Mouse (Mus musculus): ENCODE measurements around the gene Triap1. TPM values are rescaled to one million over a fixed set of nuclear protein-coding genes. Genes with fewer than 3 reads are reported as not detected.
A peak's percentile ranks its signal among the peaks of the same experiment; 100 is the strongest.
"Not testable (repeated sequence)": the region's sequence is repeated elsewhere in the genome, so short reads cannot be mapped to it uniquely, and the experiment has no call there.

Gene Triap1
- total RNA-seq (2015; ENCODE audit: low replicate concordance) (19.3 and 19.8 TPM in 2 replicates), total RNA-seq (2017; ENCODE audit: low replicate concordance) (3.2 and 8.5 TPM in 2 replicates)

DNA sequence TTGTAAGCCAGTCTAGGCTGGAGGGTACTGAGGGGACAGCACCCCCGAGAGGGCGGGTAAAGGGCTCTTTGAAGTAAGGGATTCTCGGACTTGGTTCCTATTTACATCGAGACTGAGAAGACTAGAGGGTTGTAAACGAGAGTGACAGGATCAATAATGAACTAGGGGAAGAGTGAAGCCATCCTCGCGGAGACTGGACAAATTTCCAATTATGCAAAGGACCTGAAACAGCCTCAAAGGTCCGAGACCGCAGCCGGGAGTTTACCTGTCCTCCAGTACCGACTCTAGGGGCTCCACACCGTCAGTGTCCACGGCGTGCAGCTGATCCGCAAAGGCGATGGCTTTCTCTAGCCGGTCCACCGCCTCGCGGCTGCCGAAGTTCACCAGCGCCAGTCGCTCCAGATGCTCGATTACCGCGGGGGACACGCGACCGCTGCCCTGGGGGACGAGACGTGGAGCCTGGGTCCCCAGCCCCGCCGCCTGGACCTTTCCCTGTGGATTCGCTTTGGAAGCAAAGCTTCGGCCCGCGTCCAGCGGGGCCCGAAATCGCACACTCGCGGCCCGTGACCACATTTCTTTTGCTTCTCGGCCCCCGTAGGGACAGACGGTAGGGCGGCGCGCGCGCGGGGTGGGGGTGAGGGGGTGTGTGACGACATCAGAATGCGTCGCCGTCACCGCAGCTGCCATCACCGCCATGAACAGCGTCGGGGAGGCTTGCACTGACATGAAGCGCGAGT, at the start of gene Triap1, which contains the start of gene Gatc:
TSS of gene Triap1 (plus strand) at position 649 of the 737 bp plus-strand sequence.
TSS of gene Gatc (minus strand) at position 602 of the 737 bp plus-strand sequence.
- peak; percentile 92 for ATAC-seq (replicated peaks; ENCODE audit: low FRiP score, poor library complexity, severe bottlenecking)

- no peak for ATAC-seq (replicated peaks; ENCODE audit: low FRiP score, poor library complexity, severe bottlenecking)
These were observed 46.9 kb upstream of the Triap1 start for GRCm38 (mm10) chr5:115294173-115294572.

DNA sequence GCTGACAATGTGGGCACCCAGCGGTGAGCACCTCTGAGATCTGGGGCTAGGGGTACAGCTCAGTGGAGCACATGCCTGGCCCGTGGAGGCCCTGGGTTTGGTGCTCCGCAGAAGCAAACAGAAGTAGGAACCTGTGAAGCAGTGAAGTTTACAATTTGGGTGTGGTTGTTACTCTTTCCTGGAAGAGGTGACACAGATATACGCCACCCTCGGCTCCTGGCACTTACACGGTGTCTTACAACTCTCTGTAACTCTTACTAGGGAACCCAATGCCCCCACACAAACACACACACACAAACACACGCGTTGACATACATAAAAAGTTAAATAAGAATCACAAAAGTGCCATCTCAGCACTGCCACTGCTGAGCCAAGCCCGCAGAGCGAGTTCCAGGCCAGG, 44.7 kb upstream of the Triap1 start:
- ATAC-seq (replicated peaks; ENCODE audit: low FRiP score, poor library complexity, severe bottlenecking) = no peak

DNA sequence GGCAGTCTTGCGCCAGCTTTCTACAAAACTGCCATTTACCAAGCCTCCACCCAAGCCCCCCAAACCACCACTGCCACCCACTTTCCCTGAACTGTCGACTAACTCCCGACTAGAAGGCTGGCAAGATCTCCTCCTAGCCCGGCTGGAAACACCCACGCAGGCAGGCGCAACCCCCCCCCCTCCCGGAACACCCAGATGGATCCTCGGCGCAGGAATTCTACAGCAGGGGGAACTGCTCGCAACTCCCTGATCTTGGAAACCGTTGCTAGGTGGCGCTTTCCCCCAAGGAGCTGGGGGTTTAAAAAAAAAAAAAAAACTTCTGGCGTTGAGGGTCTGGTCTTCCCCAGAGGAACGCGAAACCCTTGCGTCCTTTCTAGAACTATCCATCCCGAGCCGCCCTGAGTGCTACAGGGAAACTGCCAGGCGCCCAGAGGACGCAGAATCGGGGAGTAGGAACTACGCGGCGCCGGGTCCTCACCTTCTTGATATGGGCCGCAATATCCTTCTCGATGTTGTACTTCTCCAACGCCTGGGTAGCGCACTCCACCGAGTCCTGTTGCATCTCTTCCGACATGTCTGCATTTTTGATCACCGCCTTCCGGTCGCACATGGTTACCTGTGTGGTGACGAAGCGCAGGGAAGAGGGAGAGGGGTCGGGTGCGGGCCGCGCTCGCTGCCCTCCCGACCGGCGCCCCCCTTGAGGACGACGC, 40.8 kb upstream of the Triap1 start:
- ATAC-seq (replicated peaks; ENCODE audit: low FRiP score, poor library complexity, severe bottlenecking) = peak; percentile 26; the same call in 1 of the 2 replicates

GRCm38 (mm10) chr5:115300792-115301614, 40.0 kb upstream of the Triap1 start, which contains the start of gene Dynll1:
Dynll1 (minus strand) TSS chr5:115300999.
- peak; percentile 98 for ATAC-seq (replicated peaks; ENCODE audit: low FRiP score, poor library complexity, severe bottlenecking)

DNA sequence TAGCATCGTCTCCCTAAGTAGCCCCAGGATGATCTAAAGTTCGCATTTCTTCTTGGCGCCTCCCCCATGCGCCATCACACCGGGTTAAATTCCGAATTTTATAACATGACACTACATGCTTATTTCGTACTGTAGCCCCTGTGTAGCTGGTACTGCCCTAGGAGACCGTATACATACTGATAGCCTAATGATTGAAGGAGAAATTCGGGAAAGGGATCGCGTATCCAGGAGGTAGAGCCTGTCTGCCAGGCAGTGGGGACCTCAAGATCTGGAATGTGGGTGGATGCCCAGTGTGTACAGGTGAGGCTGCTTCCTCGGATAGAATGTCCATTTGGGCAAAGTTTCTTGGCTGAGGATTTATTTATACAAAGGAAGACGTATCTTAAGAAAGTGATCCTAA, 39.4 kb upstream of the Triap1 start:
- ATAC-seq (replicated peaks; ENCODE audit: low FRiP score, poor library complexity, severe bottlenecking) = no peak

DNA sequence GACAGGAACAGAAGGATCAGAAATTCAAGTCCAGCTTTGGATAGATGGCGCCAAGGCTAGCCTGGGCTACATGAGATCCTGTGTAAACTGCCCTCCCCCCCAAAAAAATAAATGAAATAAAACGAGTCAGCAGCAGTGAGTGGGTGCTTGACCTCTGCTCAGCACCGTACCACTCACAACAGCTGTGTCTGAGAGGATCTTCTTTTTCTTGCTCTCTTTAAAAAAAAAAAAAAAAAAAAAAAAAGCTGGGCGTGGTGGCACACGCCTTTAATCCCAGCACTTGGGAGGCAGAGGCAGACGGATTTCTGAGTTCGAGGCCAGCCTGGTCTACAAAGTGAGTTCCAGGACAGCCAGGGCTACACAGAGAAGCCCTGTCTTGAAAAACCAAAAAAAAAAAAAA, 38.8 kb upstream of the Triap1 start:
- not testable (repeated sequence) for ATAC-seq (replicated peaks; ENCODE audit: low FRiP score, poor library complexity, severe bottlenecking)

GRCm38 (mm10) chr5:115312354-115312753, 28.7 kb upstream of the Triap1 start:
- peak; percentile 76 for ATAC-seq (replicated peaks; ENCODE audit: low FRiP score, poor library complexity, severe bottlenecking)

DNA sequence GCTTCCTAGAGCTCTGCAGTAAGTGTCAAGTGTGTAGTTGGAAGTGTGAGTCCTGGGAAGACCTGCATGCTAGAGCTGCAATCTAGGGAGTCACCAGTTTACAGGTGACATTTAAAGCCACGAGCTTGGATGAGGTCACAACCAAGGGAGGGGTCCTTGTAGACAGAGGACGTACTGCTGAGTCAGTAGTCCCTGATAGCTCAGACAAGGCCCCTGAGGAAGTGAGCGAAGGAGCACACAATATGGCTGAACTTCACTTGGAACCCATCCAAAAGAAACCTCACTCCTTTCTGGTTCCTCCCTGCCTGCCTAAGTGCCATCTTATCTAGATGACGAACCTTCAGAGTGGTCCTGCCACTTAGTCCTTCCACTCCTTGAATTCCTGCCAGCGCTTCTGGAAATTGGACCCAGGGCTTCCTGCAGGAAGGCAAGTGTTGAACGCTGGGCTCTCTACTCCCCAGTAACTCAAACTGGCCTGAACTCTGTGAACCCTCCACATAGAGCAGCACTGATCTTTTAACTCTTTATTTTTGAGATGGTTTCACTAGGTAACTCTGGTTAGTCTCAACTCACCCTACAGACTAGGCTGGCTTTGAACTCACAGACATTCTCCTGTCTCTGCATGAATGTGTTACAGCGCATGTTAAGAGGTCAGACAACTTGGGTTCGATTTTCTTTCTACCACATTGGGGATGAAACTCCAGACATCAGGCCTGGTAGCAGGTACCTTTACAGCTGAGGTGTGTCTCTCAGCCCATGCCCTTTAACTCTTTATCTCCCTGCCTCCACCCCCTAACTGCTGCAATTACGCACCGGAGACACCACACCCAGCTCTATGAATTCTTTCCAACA, 28.0 kb upstream of the Triap1 start:
- peak; percentile 83 for ATAC-seq (replicated peaks; ENCODE audit: low FRiP score, poor library complexity, severe bottlenecking)

GRCm38 (mm10) chr5:115313668-115313943, 27.4 kb upstream of the Triap1 start:
- 0 out of 2 replicates have a peak, but pooled peaks have one; percentile 6 for ATAC-seq (replicated peaks; ENCODE audit: low FRiP score, poor library complexity, severe bottlenecking)

GRCm38 (mm10) chr5:115316968-115317644, 23.9 kb upstream of the Triap1 start:
- ATAC-seq (replicated peaks; ENCODE audit: low FRiP score, poor library complexity, severe bottlenecking) = no peak

- no peak for ATAC-seq (replicated peaks; ENCODE audit: low FRiP score, poor library complexity, severe bottlenecking)
These were observed 23.2 kb upstream of the Triap1 start for GRCm38 (mm10) chr5:115317645-115318328.

DNA sequence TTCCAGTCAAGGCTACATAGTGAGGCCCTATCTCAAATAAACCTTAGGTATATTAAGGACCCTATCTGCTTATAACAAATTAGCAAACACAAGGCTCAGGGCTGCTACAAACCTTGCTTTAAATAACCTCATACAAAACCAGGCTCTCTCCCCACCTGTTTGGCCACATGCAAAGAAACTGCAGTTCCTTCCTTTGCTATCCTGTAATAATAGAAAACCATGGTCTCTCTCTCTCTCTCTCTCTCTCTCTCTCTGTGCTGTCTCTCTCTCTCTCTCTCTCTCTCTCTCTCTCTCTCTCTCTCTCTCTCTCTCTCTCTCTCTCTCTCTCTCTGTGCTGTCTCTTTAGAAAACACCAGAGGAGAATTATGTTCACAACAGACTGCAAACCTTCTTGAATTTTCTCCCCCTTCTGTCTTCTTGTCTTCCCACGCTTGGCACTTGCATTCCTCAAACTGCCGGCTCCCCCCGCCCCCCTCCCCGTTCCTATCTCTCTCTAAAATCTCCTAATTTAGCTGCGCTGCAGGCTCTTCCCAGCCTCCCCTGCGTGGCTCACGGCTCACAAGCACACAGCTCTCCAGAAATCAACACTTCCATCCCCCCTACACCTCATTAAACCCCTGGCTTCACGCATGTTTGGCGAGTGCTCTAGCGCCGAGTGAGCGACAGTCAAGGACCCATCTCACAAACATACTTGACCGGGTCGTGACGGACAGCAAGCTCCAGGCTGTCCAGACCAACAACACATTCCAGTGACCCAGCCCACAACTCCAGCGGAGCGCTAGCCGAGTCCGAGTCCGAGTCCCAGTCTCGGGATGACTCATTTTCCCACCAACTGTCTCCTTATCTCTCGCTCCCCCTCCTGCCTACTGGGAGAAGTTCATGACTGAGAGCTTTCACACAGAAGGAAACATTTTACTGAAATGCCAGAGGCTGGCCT, 21.8 kb upstream of the Triap1 start:
- ATAC-seq (replicated peaks; ENCODE audit: low FRiP score, poor library complexity, severe bottlenecking) = peak; percentile 93

- peak; percentile 81 for ATAC-seq (replicated peaks; ENCODE audit: low FRiP score, poor library complexity, severe bottlenecking)
These were observed 14.7 kb upstream of the Triap1 start for GRCm38 (mm10) chr5:115326256-115326831.

GRCm38 (mm10) chr5:115326875-115327609, 14.0 kb upstream of the Triap1 start, which contains the start of gene Srsf9:
Srsf9 (plus strand) TSS chr5:115327177.
- ATAC-seq (replicated peaks; ENCODE audit: low FRiP score, poor library complexity, severe bottlenecking) = peak; percentile 88

All from erythroid progenitor cell, adult 5-6 weeks (primary cell).